Mouse (Mus musculus): ENCODE results near the gene Ksr1.

The Ksr1 gene

GRCm38 (mm10) chr11:79145283-79146265 is 633 bp downstream of the Ksr1 start:
- DNase-seq (ENCODE audit: low spot score) = no peak

GRCm38 (mm10) chr11:79144741-79145140 is 1.5 kb downstream of the Ksr1 start:
- no peak for DNase-seq (ENCODE audit: low spot score)

GRCm38 (mm10) chr11:79144043-79144591 is 2.1 kb downstream of the Ksr1 start:
- no peak for DNase-seq (ENCODE audit: low spot score)

- DNase-seq (ENCODE audit: low spot score) = no peak
Measured at GRCm38 (mm10) chr11:79143322-79143721, 2.9 kb downstream of the Ksr1 start.

- DNase-seq (ENCODE audit: low spot score) = no peak
Measured at GRCm38 (mm10) chr11:79142381-79142780, 3.8 kb downstream of the Ksr1 start.

GRCm38 (mm10) chr11:79141235-79142109 is 4.7 kb downstream of the Ksr1 start:
- DNase-seq (ENCODE audit: low spot score) = no peak

- no peak for DNase-seq (ENCODE audit: low spot score)
Measured at GRCm38 (mm10) chr11:79140511-79140888, 5.7 kb downstream of the Ksr1 start.

- DNase-seq (ENCODE audit: low spot score) = no peak
Measured at GRCm38 (mm10) chr11:79139878-79140510, 6.2 kb downstream of the Ksr1 start.

- DNase-seq (ENCODE audit: low spot score) = no peak
Measured at GRCm38 (mm10) chr11:79138621-79139020, 7.6 kb downstream of the Ksr1 start.

- no peak for DNase-seq (ENCODE audit: low spot score)
Measured at GRCm38 (mm10) chr11:79137245-79137644, 9.0 kb downstream of the Ksr1 start.

GRCm38 (mm10) chr11:79135685-79136360 is 10.4 kb downstream of the Ksr1 start:
- DNase-seq (ENCODE audit: low spot score) = no peak

- no peak for DNase-seq (ENCODE audit: low spot score)
Measured at GRCm38 (mm10) chr11:79135105-79135503, 11.1 kb downstream of the Ksr1 start.

- no peak for DNase-seq (ENCODE audit: low spot score)
Measured at GRCm38 (mm10) chr11:79134416-79135104, 11.6 kb downstream of the Ksr1 start.

- DNase-seq (ENCODE audit: low spot score) = no peak
Measured at GRCm38 (mm10) chr11:79133961-79134360, 12.2 kb downstream of the Ksr1 start.

- DNase-seq (ENCODE audit: low spot score) = no peak
Measured at GRCm38 (mm10) chr11:79133051-79133450, 13.2 kb downstream of the Ksr1 start.

- DNase-seq (ENCODE audit: low spot score) = no peak
Measured at GRCm38 (mm10) chr11:79131949-79132411, 14.2 kb downstream of the Ksr1 start.

GRCm38 (mm10) chr11:79129388-79130356 is 16.5 kb downstream of the Ksr1 start:
- no peak for DNase-seq (ENCODE audit: low spot score)

- no peak for DNase-seq (ENCODE audit: low spot score)
Measured at GRCm38 (mm10) chr11:79128233-79128632, 18.0 kb downstream of the Ksr1 start.

GRCm38 (mm10) chr11:79126963-79127362 is 19.2 kb downstream of the Ksr1 start:
- no peak for DNase-seq (ENCODE audit: low spot score)
